Mouse (Mus musculus) liver, postnatal 0 days (tissue): ENCODE measurements at regions not wholly inside any gene's neighbourhood (a gene's known extent, or its start where the extent isn't known, plus 50 kb on each side); places are given as distances from the start of the nearest gene placed in this dataset.

Experiments
- ATAC-seq: fragments of 200-750 bp; cut with Nextera tagmentation; 2 replicates; pipeline ENCODE4 v1.8.0; 2017; ENCODE audit warnings: mild to moderate bottlenecking, moderate library complexity
- DNase-seq: peaks from one replicate; pipeline ENCODE4 v3.0.0-alpha.2; 2016
- H3K27ac ChIP-seq: fragments of 300-500 bp; sonication (generic); 2 replicates; pipeline ENCODE4 v1.5.1; 2014; ENCODE audit warnings: antibody characterized with exemption, moderate library complexity, mild to moderate bottlenecking, low read depth
- H3K27me3 ChIP-seq: fragments of 300-500 bp; sonication (generic); 2 replicates; pipeline ENCODE4 v1.6.1; 2014; ENCODE audit warnings: low read length, control low read depth, mixed read lengths; ENCODE audit not compliant: insufficient read depth
- H3K36me3 ChIP-seq: fragments of 300-500 bp; sonication (generic); replicated peaks from 2 replicates; pipeline ENCODE4 v1.6.1; 2014; ENCODE audit warnings: mild to moderate bottlenecking, control low read depth, low read length, moderate library complexity, mixed read lengths; ENCODE audit not compliant: insufficient read depth
- H3K4me1 ChIP-seq: fragments of 300-500 bp; sonication (generic); 2 replicates; pipeline ENCODE4 v1.6.1; 2014; ENCODE audit warnings: antibody characterized with exemption, mild to moderate bottlenecking, control low read depth; ENCODE audit not compliant: insufficient read depth
- H3K4me2 ChIP-seq: fragments of 300-500 bp; sonication (generic); 2 replicates; pipeline ENCODE4 v1.6.1; 2014; ENCODE audit warnings: low read depth, mild to moderate bottlenecking, low read length, moderate library complexity, mixed read lengths
- H3K4me3 ChIP-seq: fragments of 300-500 bp; sonication (generic); 2 replicates; pipeline ENCODE4 v1.5.1; 2014; ENCODE audit warnings: low read depth, low read length
- H3K9ac ChIP-seq: fragments of 300-500 bp; sonication (generic); replicated peaks from 2 replicates; pipeline ENCODE4 v1.6.1; 2014; ENCODE audit warnings: mild to moderate bottlenecking, moderate library complexity
- H3K9me3 ChIP-seq: fragments of 300-500 bp; sonication (generic); 2 replicates; pipeline ENCODE4 v1.6.1; 2016; ENCODE audit warnings: mild to moderate bottlenecking, control low read depth, low read length, mixed read lengths
- CTCF ChIP-seq: sonication (generic); IDR thresholded peaks from 2 replicates; pipeline ENCODE4 v1.5.1; 2016; ENCODE audit warnings: antibody characterized with exemption, low read depth
- EP300 ChIP-seq: IDR thresholded peaks from 2 replicates; pipeline ENCODE4 v1.6.1; 2016; ENCODE audit warnings: antibody characterized with exemption, low read depth, mild to moderate bottlenecking
- WGBS: fragments of 180-500 bp; shearing (Covaris S2); extraction: QIAGEN DNeasy Blood & Tissue Kit; methylation state at CpG from one replicate; pipeline ENCODE4 v1.1.7; 2014; ENCODE audit not compliant: insufficient replicate concordance; 5-methylcytosine and 5-hydroxymethylcytosine counted together

GRCm38 (mm10) chr3:149209260-149209659 lies 218.9 kb upstream of the Adgrl2 start:
- DNase-seq = no peak
- no peak for TF ChIP-seq CTCF
- no peak for TF ChIP-seq EP300
- H3K36me3 ChIP-seq = no peaks in the 10 kb centered on the region
- H3K4me1 ChIP-seq = peaks cover 5% of the 10 kb centered on the region; the same call in 1 of the 2 replicates
- H3K4me2 ChIP-seq = no peak overlapping the region
- peak; percentile 82 for ATAC-seq
- WGBS = 80% methylated on average over 2 of the region's 2 CpGs
- no peak overlapping the region for H3K27ac ChIP-seq
- no peak overlapping the region for H3K4me3 ChIP-seq
- H3K27me3 ChIP-seq = no peaks in the 10 kb centered on the region
- no peaks in the 10 kb centered on the region for H3K9me3 ChIP-seq
- H3K9ac ChIP-seq = no peak overlapping the region

GRCm38 (mm10) chr3:149203451-149203850 lies 213.1 kb upstream of the Adgrl2 start:
- ATAC-seq (peak; percentile 33; the same call in 1 of the 2 replicates), DNase-seq (no peak)
- TF ChIP-seq CTCF (no peak), EP300 (no peak)
- no peaks in the 10 kb centered on the region for H3K4me1 ChIP-seq
- no peak overlapping the region for H3K27ac ChIP-seq
- no peak overlapping the region for H3K4me2 ChIP-seq
- H3K27me3 ChIP-seq = no peaks in the 10 kb centered on the region
- no peak overlapping the region for H3K9ac ChIP-seq
- WGBS = 67% methylated on average over 5 of the region's 5 CpGs
- no peak overlapping the region for H3K4me3 ChIP-seq
- H3K9me3 ChIP-seq = no peaks in the 10 kb centered on the region
- H3K36me3 ChIP-seq = no peaks in the 10 kb centered on the region

GRCm38 (mm10) chr3:149196477-149197185 lies 206.3 kb upstream of the Adgrl2 start:
- no peak for TF ChIP-seq EP300
- no peak for TF ChIP-seq CTCF
- Histone ChIP-seq H3K27me3 (no peaks in the 10 kb centered on the region), H3K9ac (no peak overlapping the region), H3K4me3 (no peak overlapping the region), H3K4me1 (no peaks in the 10 kb centered on the region), H3K9me3 (no peaks in the 10 kb centered on the region), H3K4me2 (no peak overlapping the region), H3K27ac (peak overlapping the region; percentile 13; the same call in 1 of the 2 replicates), H3K36me3 (no peaks in the 10 kb centered on the region)
- ATAC-seq = peak; percentile 91
- 61% methylated on average over 8 of the region's 8 CpGs for WGBS
- no peak for DNase-seq

- H3K27ac ChIP-seq = no peak overlapping the region
- H3K36me3 ChIP-seq = no peaks in the 10 kb centered on the region
- no peak for DNase-seq
- no peaks in the 10 kb centered on the region for H3K9me3 ChIP-seq
- H3K9ac ChIP-seq = no peak overlapping the region
- H3K4me2 ChIP-seq = no peak overlapping the region
- H3K4me3 ChIP-seq = no peak overlapping the region
- H3K27me3 ChIP-seq = no peaks in the 10 kb centered on the region
- no peaks in the 10 kb centered on the region for H3K4me1 ChIP-seq
- 71% methylated on average over 19 of the region's 19 CpGs for WGBS
- TF ChIP-seq CTCF = no peak
- no peak for TF ChIP-seq EP300
- no peak for ATAC-seq
These were observed 200.7 kb upstream of the Adgrl2 start for GRCm38 (mm10) chr3:149190856-149191576.

- WGBS = 28% methylated on average over 12 of the region's 12 CpGs
- Histone ChIP-seq H3K36me3 (no peaks in the 10 kb centered on the region), H3K9ac (no peak overlapping the region), H3K4me1 (0 out of 2 replicates have a peak, but pooled peaks cover 4% of the 10 kb centered on the region), H3K27ac (no peak overlapping the region), H3K9me3 (no peaks in the 10 kb centered on the region), H3K27me3 (no peaks in the 10 kb centered on the region), H3K4me3 (no peak overlapping the region), H3K4me2 (peak overlapping the region; percentile 6; the same call in 1 of the 2 replicates)
- DNase-seq (no peak), ATAC-seq (no peak)
- TF ChIP-seq CTCF (no peak), EP300 (no peak)
These were observed 193.8 kb upstream of the Adgrl2 start for GRCm38 (mm10) chr3:149184136-149184551.

GRCm38 (mm10) chr3:149182095-149182494 lies 191.7 kb upstream of the Adgrl2 start:
- peak; percentile 44; the same call in 1 of the 2 replicates for ATAC-seq
- Histone ChIP-seq H3K9me3 (no peaks in the 10 kb centered on the region), H3K4me2 (peak overlapping the region; percentile 38; the same call in 1 of the 2 replicates), H3K27me3 (no peaks in the 10 kb centered on the region), H3K27ac (peak overlapping the region; percentile 59), H3K36me3 (no peaks in the 10 kb centered on the region), H3K9ac (no peak overlapping the region), H3K4me1 (0 out of 2 replicates have a peak, but pooled peaks cover 4% of the 10 kb centered on the region), H3K4me3 (no peak overlapping the region)
- WGBS = 74% methylated on average over 5 of the region's 5 CpGs
- no peak for TF ChIP-seq CTCF
- TF ChIP-seq EP300 = no peak
- DNase-seq = no peak
